Mouse (Mus musculus) lung, embryonic 16.5 days (tissue): ENCODE data around the gene Edrf1. TPM values are rescaled to one million over a fixed set of nuclear protein-coding genes. Genes with fewer than 3 reads are reported as not detected.

Source experiments
- ATAC-seq: fragments of 200-750 bp; cut with Nextera tagmentation; 2 replicates; pipeline ENCODE4 v1.8.0; 2017; ENCODE audit warnings: low read depth, mild to moderate bottlenecking, moderate library complexity
- H3K27ac ChIP-seq: fragments of 300-500 bp; sonication (generic); 2 replicates; pipeline ENCODE4 v1.5.1; 2014; ENCODE audit warnings: mild to moderate bottlenecking, control low read depth, low read length
- H3K27me3 ChIP-seq: fragments of 300-500 bp; sonication (generic); 2 replicates; pipeline ENCODE4 v1.6.1; 2014; ENCODE audit warnings: low read depth, low read length, mixed read lengths; ENCODE audit not compliant: control insufficient read depth, insufficient read depth
- H3K36me3 ChIP-seq: fragments of 300-500 bp; sonication (generic); 2 replicates; pipeline ENCODE4 v1.6.1; 2014; ENCODE audit warnings: low read length; ENCODE audit not compliant: control insufficient read depth, insufficient read depth
- H3K4me1 ChIP-seq: fragments of 300-500 bp; sonication (generic); replicated peaks from 2 replicates; pipeline ENCODE4 v1.6.1; 2014; ENCODE audit warnings: low read length, mixed read lengths; ENCODE audit not compliant: control insufficient read depth, insufficient read depth
- H3K4me2 ChIP-seq: fragments of 300-500 bp; sonication (generic); 2 replicates; pipeline ENCODE4 v1.6.1; 2014; ENCODE audit warnings: low read depth, low read length, control low read depth
- H3K4me3 ChIP-seq: fragments of 300-500 bp; sonication (generic); 2 replicates; pipeline ENCODE4 v1.5.1; 2014; ENCODE audit warnings: mild to moderate bottlenecking, low read length, control low read depth
- H3K9ac ChIP-seq: fragments of 300-500 bp; sonication (generic); 2 replicates; pipeline ENCODE4 v1.6.1; 2014; ENCODE audit warnings: low read length, control low read depth
- H3K9me3 ChIP-seq: fragments of 300-500 bp; sonication (generic); 2 replicates; pipeline ENCODE4 v1.6.1; 2016; ENCODE audit warnings: low read length; ENCODE audit not compliant: control insufficient read depth
- WGBS: fragments of 180-500 bp; shearing (Covaris S2); extraction: QIAGEN DNeasy Blood & Tissue Kit; methylation state at CpG from one replicate; pipeline ENCODE4 v1.1.7; 2014; 5-methylcytosine and 5-hydroxymethylcytosine counted together
- polyA plus RNA-seq: library from polyadenylated mRNA; unstranded; fragments of >200 nt; fragmentation: Nextera tagmentation; extraction: Ambion mirVana; gene quantifications from 2 replicates; pipeline ENCODE4 v1.2.1, GENCODE M21; 2015

Edrf1 gene
- polyA plus RNA-seq, 1 experiment from 2014 or later: 19.9 TPM

- Histone ChIP-seq H3K27me3 (no peaks in the 10 kb centered on the region), H3K4me3 (no peak overlapping the region), H3K4me1 (no peaks in the 10 kb centered on the region), H3K9me3 (no peaks in the 10 kb centered on the region), H3K4me2 (peak overlapping the region; percentile 28), H3K27ac (peak overlapping the region; percentile 47; the same call in 1 of the 2 replicates), H3K9ac (no peak overlapping the region), H3K36me3 (no peaks in the 10 kb centered on the region)
- ATAC-seq: 0 out of 2 replicates have a peak, but pooled peaks have one; percentile 37
- WGBS: 41% methylated on average over 13 of the region's 13 CpGs
Measured at GRCm38 (mm10) chr7:133608631-133609340, 28.6 kb upstream of the Edrf1 start.

GRCm38 (mm10) chr7:133609585-133609984 lies 27.8 kb upstream of the Edrf1 start:
- no peak overlapping the region for H3K9ac ChIP-seq
- H3K4me1 ChIP-seq: no peaks in the 10 kb centered on the region
- peak overlapping the region; percentile 28; the same call in 1 of the 2 replicates for H3K4me2 ChIP-seq
- peak; percentile 90 for ATAC-seq
- H3K4me3 ChIP-seq: no peak overlapping the region
- H3K36me3 ChIP-seq: no peaks in the 10 kb centered on the region
- no peaks in the 10 kb centered on the region for H3K9me3 ChIP-seq
- H3K27me3 ChIP-seq: no peaks in the 10 kb centered on the region
- H3K27ac ChIP-seq: peak overlapping the region; percentile 47; the same call in 1 of the 2 replicates
- WGBS: 40% methylated on average over 8 of the region's 8 CpGs

- no peak for ATAC-seq
- Histone ChIP-seq H3K4me1 (no peaks in the 10 kb centered on the region), H3K4me3 (no peak overlapping the region), H3K27ac (no peak overlapping the region), H3K36me3 (no peaks in the 10 kb centered on the region), H3K9me3 (no peaks in the 10 kb centered on the region), H3K9ac (no peak overlapping the region), H3K27me3 (no peaks in the 10 kb centered on the region), H3K4me2 (no peak overlapping the region)
- WGBS: 64% methylated on average over 2 of the region's 2 CpGs
Measured at GRCm38 (mm10) chr7:133612981-133613380, 24.4 kb upstream of the Edrf1 start.

GRCm38 (mm10) chr7:133620721-133621120 lies 16.6 kb upstream of the Edrf1 start:
- H3K4me1 ChIP-seq: no peaks in the 10 kb centered on the region
- H3K9ac ChIP-seq: no peak overlapping the region
- H3K36me3 ChIP-seq: no peaks in the 10 kb centered on the region
- 30% methylated on average over 11 of the region's 11 CpGs for WGBS
- no peak overlapping the region for H3K4me3 ChIP-seq
- ATAC-seq: no peak
- no peaks in the 10 kb centered on the region for H3K9me3 ChIP-seq
- no peak overlapping the region for H3K27ac ChIP-seq
- H3K27me3 ChIP-seq: no peaks in the 10 kb centered on the region
- peak overlapping the region; percentile 34; the same call in 1 of the 2 replicates for H3K4me2 ChIP-seq

GRCm38 (mm10) chr7:133623226-133623625 lies 14.1 kb upstream of the Edrf1 start:
- Histone ChIP-seq H3K4me1 (no peaks in the 10 kb centered on the region), H3K27me3 (no peaks in the 10 kb centered on the region), H3K4me2 (no peak overlapping the region), H3K4me3 (no peak overlapping the region), H3K36me3 (no peaks in the 10 kb centered on the region), H3K9me3 (no peaks in the 10 kb centered on the region), H3K27ac (no peak overlapping the region), H3K9ac (no peak overlapping the region)
- WGBS: 75% methylated on average over 5 of the region's 5 CpGs
- ATAC-seq: no peak

DNA sequence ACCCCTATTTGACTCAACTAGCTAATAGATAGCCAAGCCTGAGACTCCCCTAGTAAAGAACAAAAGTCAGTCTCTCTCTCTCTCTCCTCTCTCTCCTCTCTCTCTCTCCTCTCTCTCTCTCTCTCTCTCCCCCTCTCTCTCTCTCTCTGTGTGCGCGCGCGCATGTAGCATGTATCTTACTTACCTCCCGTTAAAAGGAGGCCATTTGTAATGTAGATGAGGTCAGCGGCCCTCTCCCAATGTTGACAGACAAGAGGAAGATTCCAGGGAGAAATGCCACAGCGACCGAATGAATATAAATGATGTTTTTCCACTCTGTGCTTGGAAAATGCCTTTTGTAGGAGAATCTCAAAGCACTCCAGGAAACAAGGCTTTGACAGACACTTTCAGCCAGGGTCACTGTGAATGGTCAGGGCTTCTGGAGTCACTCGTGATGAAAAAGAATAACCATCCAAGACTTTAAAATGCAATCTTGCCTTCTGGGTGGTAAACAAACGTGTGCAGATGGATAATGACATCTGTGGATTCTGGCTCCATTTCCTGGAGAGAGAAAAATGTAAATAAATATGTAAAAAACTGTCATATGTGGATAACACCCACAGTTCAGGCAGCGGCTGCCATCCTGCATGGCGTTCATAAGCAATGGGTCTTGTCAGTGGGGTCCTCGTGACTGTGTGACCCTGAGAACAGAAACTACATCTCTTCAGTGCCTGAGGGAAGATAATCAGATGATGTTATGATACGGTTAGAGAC lies 10.0 kb upstream of the Edrf1 start:
- no peaks in the 10 kb centered on the region for H3K36me3 ChIP-seq
- 32% methylated on average over 14 of the region's 14 CpGs for WGBS
- no peak overlapping the region for H3K4me2 ChIP-seq
- no peaks in the 10 kb centered on the region for H3K4me1 ChIP-seq
- no peak overlapping the region for H3K4me3 ChIP-seq
- no peaks in the 10 kb centered on the region for H3K27me3 ChIP-seq
- H3K27ac ChIP-seq: no peak overlapping the region
- no peak overlapping the region for H3K9ac ChIP-seq
- peak; percentile 79 for ATAC-seq
- H3K9me3 ChIP-seq: no peaks in the 10 kb centered on the region

GRCm38 (mm10) chr7:133630821-133631220 lies 6.5 kb upstream of the Edrf1 start:
- WGBS: 59% methylated on average over 5 of the region's 5 CpGs
- no peaks in the 10 kb centered on the region for H3K36me3 ChIP-seq

DNA sequence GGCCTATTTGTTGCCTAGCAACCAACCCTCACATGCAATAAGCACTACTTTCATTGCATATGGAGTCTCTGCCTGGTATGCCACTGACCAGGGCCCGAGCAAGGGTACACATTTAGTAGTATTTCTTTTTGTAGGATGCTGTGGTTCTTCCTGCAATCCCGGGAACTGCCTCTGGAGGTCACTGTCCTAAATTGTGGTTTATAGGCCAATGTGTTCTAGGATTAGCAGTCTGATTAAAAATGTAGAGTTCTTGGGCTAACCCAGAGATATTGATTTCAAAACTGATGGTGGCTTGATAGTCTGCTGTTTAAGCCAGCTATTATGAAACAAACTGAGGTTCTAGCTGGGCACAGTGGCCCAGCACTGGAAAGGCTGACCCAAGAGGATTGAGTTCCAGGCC lies 4.9 kb upstream of the Edrf1 start:
- Histone ChIP-seq H3K27me3 (no peaks in the 10 kb centered on the region), H3K4me1 (no peaks in the 10 kb centered on the region), H3K36me3 (no peaks in the 10 kb centered on the region), H3K4me2 (no peak overlapping the region), H3K27ac (no peak overlapping the region), H3K9ac (no peak overlapping the region), H3K9me3 (no peaks in the 10 kb centered on the region), H3K4me3 (no peak overlapping the region)
- 19% methylated on average over 2 of the region's 2 CpGs for WGBS
- no peak for ATAC-seq

More at GRCm38 (mm10) chr7:133630821-133631220, 6.5 kb upstream of the Edrf1 start:
- Histone ChIP-seq H3K4me3 (no peak overlapping the region), H3K4me2 (no peak overlapping the region), H3K9me3 (no peaks in the 10 kb centered on the region), H3K4me1 (no peaks in the 10 kb centered on the region), H3K9ac (no peak overlapping the region), H3K27ac (no peak overlapping the region), H3K27me3 (no peaks in the 10 kb centered on the region)
- ATAC-seq: no peak

DNA sequence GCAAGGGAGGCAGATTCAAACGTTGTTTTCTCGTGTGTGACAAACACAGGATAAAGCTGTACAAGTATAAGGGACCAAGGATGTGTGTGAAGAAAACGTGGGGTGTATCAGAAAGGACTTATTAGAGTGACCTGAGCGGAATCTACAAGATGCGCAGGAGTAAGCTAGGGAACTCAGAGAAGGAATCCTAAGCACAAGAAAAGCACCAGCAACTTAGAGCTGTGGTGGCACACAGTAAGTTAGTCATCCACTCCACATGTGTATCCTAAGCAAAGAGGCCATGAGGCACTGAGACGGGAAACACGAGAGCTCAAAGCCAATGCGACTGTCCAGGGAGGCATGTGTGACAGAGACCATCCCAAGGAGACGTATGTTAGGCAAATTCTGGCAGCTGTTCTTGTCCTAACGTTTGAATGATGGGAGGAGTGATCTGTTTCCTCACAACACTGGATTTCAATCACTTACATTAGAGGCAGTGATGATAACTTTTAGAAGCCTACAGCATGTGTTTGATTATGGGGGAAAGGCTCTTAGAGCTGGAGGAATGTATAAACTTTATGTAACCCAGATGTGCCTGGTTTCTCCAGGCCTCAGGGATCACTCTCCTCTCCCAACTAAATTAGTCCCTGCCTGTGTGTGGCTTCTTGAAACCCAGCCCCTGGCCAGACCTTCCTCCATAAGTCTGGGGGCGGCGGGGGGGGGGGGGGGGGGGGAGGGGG lies 2.3 kb upstream of the Edrf1 start:
- H3K36me3 ChIP-seq: 0 out of 2 replicates have a peak, but pooled peaks cover 2% of the 10 kb centered on the region
- no peak overlapping the region for H3K27ac ChIP-seq
- ATAC-seq: no peak
- no peak overlapping the region for H3K4me3 ChIP-seq
- 45% methylated on average over 10 of the region's 12 CpGs for WGBS
- H3K4me2 ChIP-seq: no peak overlapping the region
- H3K9ac ChIP-seq: no peak overlapping the region
- no peaks in the 10 kb centered on the region for H3K9me3 ChIP-seq
- peaks cover 8% of the 10 kb centered on the region for H3K4me1 ChIP-seq
- no peaks in the 10 kb centered on the region for H3K27me3 ChIP-seq
